Mouse (Mus musculus): ENCODE data around the gene Gmeb2.

GRCm38 (mm10) chr2:181302041-181302440 lies 14.2 kb upstream of the Gmeb2 start:
- no peak for TF ChIP-seq MAFK (IDR thresholded peaks at IDR 0.05; ENCODE audit: insufficient read depth, low read depth, low read length)
- no peak for TF ChIP-seq CHD2 (IDR thresholded peaks at IDR 0.05; ENCODE audit: low read depth, low read length)
- 0 out of 2 replicates have a peak, but pooled peaks have one; percentile 15 for TF ChIP-seq ZNF384 (IDR thresholded peaks at IDR 0.05; ENCODE audit: low read depth, low read length)
- TF ChIP-seq HCFC1 (IDR thresholded peaks at IDR 0.05; ENCODE audit: borderline replicate concordance, insufficient read depth, low read length), result no peak

Measured in ES-E14 (cell line).